Mouse (Mus musculus): ENCODE data around the gene Rap1gap.

Gene Rap1gap

GRCm38 (mm10) chr4:137695900-137696299, 31.4 kb downstream of the Rap1gap start:
- peak; percentile 46 for DNase-seq

- peak; percentile 49 for DNase-seq
Measured at GRCm38 (mm10) chr4:137697156-137697885, 32.8 kb downstream of the Rap1gap start.

GRCm38 (mm10) chr4:137698076-137698985, 33.8 kb downstream of the Rap1gap start:
- peak; percentile 80 for DNase-seq

GRCm38 (mm10) chr4:137699264-137700211, 35.0 kb downstream of the Rap1gap start:
- peak; percentile 40 for DNase-seq

- DNase-seq: no peak
Measured at GRCm38 (mm10) chr4:137700960-137701359, 36.4 kb downstream of the Rap1gap start.

GRCm38 (mm10) chr4:137703077-137703476, 38.6 kb downstream of the Rap1gap start:
- no peak for DNase-seq

GRCm38 (mm10) chr4:137704561-137704960, 40.0 kb downstream of the Rap1gap start:
- no peak for DNase-seq

GRCm38 (mm10) chr4:137705379-137705778, 40.9 kb downstream of the Rap1gap start:
- no peak for DNase-seq

GRCm38 (mm10) chr4:137706510-137706909, 42.0 kb downstream of the Rap1gap start:
- peak; percentile 62 for DNase-seq

- peak; percentile 89 for DNase-seq
Measured at GRCm38 (mm10) chr4:137707216-137707990, 42.9 kb downstream of the Rap1gap start.

- DNase-seq: no peak
Measured at GRCm38 (mm10) chr4:137712963-137713362, 48.4 kb downstream of the Rap1gap start.

- DNase-seq: peak; percentile 40
Measured at GRCm38 (mm10) chr4:137714020-137714624, 49.6 kb downstream of the Rap1gap start.

- no peak for DNase-seq
Measured at GRCm38 (mm10) chr4:137717005-137717404, 52.5 kb downstream of the Rap1gap start.

GRCm38 (mm10) chr4:137717671-137718070, 53.1 kb downstream of the Rap1gap start:
- no peak for DNase-seq

- DNase-seq: no peak
Measured at GRCm38 (mm10) chr4:137719378-137720077, 55.0 kb downstream of the Rap1gap start.

GRCm38 (mm10) chr4:137721563-137721962, 57.0 kb downstream of the Rap1gap start:
- no peak for DNase-seq

GRCm38 (mm10) chr4:137722230-137722629, 57.7 kb downstream of the Rap1gap start:
- DNase-seq: no peak

- DNase-seq: peak; percentile 79
Measured at GRCm38 (mm10) chr4:137722692-137723427, 58.3 kb downstream of the Rap1gap start.

- no peak for DNase-seq
Measured at GRCm38 (mm10) chr4:137723527-137723926, 59.0 kb downstream of the Rap1gap start.

GRCm38 (mm10) chr4:137724212-137724611, 59.7 kb downstream of the Rap1gap start:
- DNase-seq: peak; percentile 51
